Mouse (Mus musculus) G1E (cell line): ENCODE measurements around the gene Tom1.

Experiments used
- CTCF ChIP-seq: IDR thresholded peaks from 2 replicates; pipeline ENCODE4 v1.5.1; 2012; ENCODE audit warnings: low read depth, low read length, inconsistent platforms, mixed read lengths
- GATA1 ChIP-seq: IDR thresholded peaks from 2 replicates; pipeline ENCODE4 v1.6.1; 2012; ENCODE audit warnings: borderline replicate concordance, low read length, inconsistent platforms, mixed read lengths
- POLR2AphosphoS5 ChIP-seq: IDR thresholded peaks from 2 replicates; pipeline ENCODE4 v1.6.1; 2012; ENCODE audit warnings: low read depth, low read length, inconsistent platforms; ENCODE audit not compliant: insufficient replicate concordance
- TAL1 ChIP-seq: conservative IDR thresholded peaks from 2 replicates; pipeline ENCODE4 v1.6.1; 2012; ENCODE audit warnings: low read depth, low read length, inconsistent platforms, mixed read lengths

DNA sequence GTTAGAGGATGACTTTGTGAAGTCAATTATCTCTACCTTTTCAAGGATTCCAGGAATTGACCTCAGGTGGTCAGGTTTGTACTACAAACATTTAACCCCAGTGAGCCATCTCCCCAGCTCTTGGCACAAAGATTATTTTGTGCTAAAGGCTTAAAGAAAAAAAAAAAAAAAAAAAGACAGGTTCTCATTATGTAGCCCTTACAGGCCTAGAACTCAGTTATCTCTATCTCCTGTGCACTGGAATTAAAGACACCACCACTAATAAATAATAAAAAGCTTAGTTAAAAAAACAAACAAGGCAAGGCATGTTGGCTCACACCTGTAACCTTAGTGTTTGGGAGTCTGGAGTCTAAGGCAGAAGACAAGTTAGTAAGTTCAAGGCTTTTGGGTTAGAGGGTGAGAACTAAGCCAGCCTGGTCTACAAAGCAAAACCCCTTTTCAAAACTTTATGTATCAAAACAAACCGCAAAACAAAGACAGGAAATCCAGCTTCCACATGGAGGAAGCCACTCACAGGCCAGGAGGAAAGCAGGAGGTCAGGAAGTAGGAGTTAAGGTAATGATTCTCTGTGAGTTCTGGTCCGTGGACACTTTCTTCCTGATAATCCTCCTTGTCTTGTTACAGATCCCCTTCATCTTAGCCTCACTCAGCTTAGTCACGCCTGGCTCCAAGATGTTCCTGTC is 51.0 kb downstream of the Tom1 start:
- TF ChIP-seq CTCF = no peak
- TF ChIP-seq TAL1 = no peak
- TF ChIP-seq POLR2AphosphoS5 = no peak
- no peak for TF ChIP-seq GATA1
